Mouse (Mus musculus) MEL (cell line): ENCODE data around the gene Hoxd11.

Experiments
- CHD2 ChIP-seq: IDR thresholded peaks from 2 replicates; pipeline ENCODE4 v1.6.1; 2011; ENCODE audit warnings: low read length, improper control_type of control experiment
- CTCF ChIP-seq, 3 experiments: IDR thresholded peaks in 2 of 3; conservative IDR thresholded peaks in 1 of 3; 2 replicates each; pipeline ENCODE4 v1.5.1; 2011 to 2012; ENCODE audit warnings: low read length in 3 of 3, low read depth in 2 of 3, mild to moderate bottlenecking in 2 of 3, improper control_type of control experiment in 1 of 3, inconsistent platforms in 1 of 3, mixed read lengths in 1 of 3, moderate library complexity in 1 of 3; ENCODE audit not compliant: control insufficient read depth in 1 of 3, insufficient read depth in 1 of 3, poor library complexity in 1 of 3, severe bottlenecking in 1 of 3
- E2F4 ChIP-seq: IDR thresholded peaks from 2 replicates; pipeline ENCODE4 v1.6.1; 2011; ENCODE audit warnings: low read depth, low read length, improper control_type of control experiment, borderline replicate concordance
- ELF1 ChIP-seq: IDR thresholded peaks from 2 replicates; pipeline ENCODE4 v1.6.1; 2014; ENCODE audit warnings: low read depth, mild to moderate bottlenecking, inconsistent platforms, low read length, improper control_type of control experiment, moderate library complexity
- EP300 ChIP-seq, 2 experiments: IDR thresholded peaks; 2 replicates each; pipeline ENCODE4 v1.6.1; 2011; ENCODE audit warnings: improper control_type of control experiment in 2 of 2, low read length in 2 of 2, low read depth in 1 of 2, mild to moderate bottlenecking in 1 of 2
- GABPA ChIP-seq: IDR thresholded peaks from 2 replicates; pipeline ENCODE4 v1.6.1; 2012; ENCODE audit warnings: low read depth, mild to moderate bottlenecking, inconsistent platforms, low read length, improper control_type of control experiment, moderate library complexity
- GATA1 ChIP-seq: IDR thresholded peaks from 2 replicates; pipeline ENCODE4 v1.6.1; 2011; ENCODE audit warnings: low read depth, low read length, improper control_type of control experiment
- JUND ChIP-seq: IDR thresholded peaks from 2 replicates; pipeline ENCODE4 v1.6.1; 2011; ENCODE audit warnings: low read depth, mild to moderate bottlenecking, improper control_type of control experiment, low read length
- MAZ ChIP-seq: IDR thresholded peaks from 2 replicates; pipeline ENCODE4 v1.6.1; 2012; ENCODE audit warnings: low read depth, mild to moderate bottlenecking, inconsistent platforms, low read length, improper control_type of control experiment
- NRF1 ChIP-seq: IDR thresholded peaks from 2 replicates; pipeline ENCODE4 v1.6.1; 2014; ENCODE audit warnings: low read depth, mild to moderate bottlenecking, inconsistent platforms, low read length, improper control_type of control experiment, moderate library complexity; ENCODE audit not compliant: poor library complexity, insufficient read depth, severe bottlenecking
- POLR2A ChIP-seq, 2 experiments: IDR thresholded peaks; 2 replicates each; pipeline ENCODE4 v1.6.1; 2011 to 2012; ENCODE audit warnings: low read length in 2 of 2, mild to moderate bottlenecking in 2 of 2, control low read depth in 1 of 2, improper control_type of control experiment in 1 of 2, low read depth in 1 of 2, moderate library complexity in 1 of 2; ENCODE audit not compliant: control insufficient read depth in 1 of 2, insufficient read depth in 1 of 2, poor library complexity in 1 of 2
- TAL1 ChIP-seq: IDR thresholded peaks from 2 replicates; pipeline ENCODE4 v1.6.1; 2012; ENCODE audit warnings: mild to moderate bottlenecking, inconsistent platforms, low read length, moderate library complexity, mixed read lengths
- ZC3H11A ChIP-seq: IDR thresholded peaks from 2 replicates; pipeline ENCODE4 v1.6.1; 2012; ENCODE audit warnings: low read depth, mild to moderate bottlenecking, inconsistent platforms, low read length, improper control_type of control experiment
- ZMIZ1 ChIP-seq: IDR thresholded peaks from 2 replicates; pipeline ENCODE4 v1.6.1; 2012; ENCODE audit warnings: low read depth, mild to moderate bottlenecking, inconsistent platforms, low read length, improper control_type of control experiment, moderate library complexity

- TF ChIP-seq ZMIZ1 (no peak), GABPA (no peak), GATA1 (no peak), TAL1 (no peak), CTCF (IDR thresholded peaks at IDR 0.05 in 2 of 3, conservative IDR thresholded peaks at IDR 0.05 in 1 of 3; ENCODE audit: control insufficient read depth in 1 of 3, insufficient read depth in 1 of 3, low read depth in 2 of 3, low read length in 3 of 3, poor library complexity in 1 of 3, severe bottlenecking in 1 of 3) (no peak), POLR2A (IDR thresholded peaks at IDR 0.05; ENCODE audit: control insufficient read depth in 1 of 2, insufficient read depth in 1 of 2, low read depth in 1 of 2, low read length in 2 of 2, poor library complexity in 1 of 2) (no peak), EP300 (IDR thresholded peaks at IDR 0.05; ENCODE audit: low read depth in 1 of 2, low read length in 2 of 2) (no peak), MAZ (no peak), CHD2 (no peak), ELF1 (no peak), E2F4 (no peak), ZC3H11A (no peak), NRF1 (no peak), JUND (no peak)
These were observed 5.8 kb downstream of the Hoxd11 start for GRCm38 (mm10) chr2:74685059-74685603.
